Mouse (Mus musculus) kidney, adult 2 months (tissue): ENCODE measurements around the gene Rpl36a-ps1.

Source experiments
- CTCF ChIP-seq: fragments of 200-500 bp; conservative IDR thresholded peaks from 2 replicates; pipeline ENCODE4 v1.5.1; 2011; ENCODE audit warnings: low read depth, mild to moderate bottlenecking, control low read depth, low read length, moderate library complexity, mixed read lengths; ENCODE audit not compliant: insufficient read depth, insufficient read length
- POLR2A ChIP-seq: fragments of 200-500 bp; IDR thresholded peaks from one replicate; pipeline ENCODE4 v1.6.1; 2011; ENCODE audit warnings: low read depth, low read length, control low read depth

GRCm38 (mm10) chr14:98971921-98972320 lies 22.2 kb downstream of the Rpl36a-ps1 start:
- TF ChIP-seq CTCF (no peak), POLR2A (no peak)
